Mouse (Mus musculus): ENCODE measurements around the gene Rsu1. TPM values are rescaled to one million over a fixed set of nuclear protein-coding genes. Genes with fewer than 3 reads are reported as not detected.

The Rsu1 gene
- polyA plus RNA-seq, 1 experiment from 2014 or later = 122 TPM

DNA sequence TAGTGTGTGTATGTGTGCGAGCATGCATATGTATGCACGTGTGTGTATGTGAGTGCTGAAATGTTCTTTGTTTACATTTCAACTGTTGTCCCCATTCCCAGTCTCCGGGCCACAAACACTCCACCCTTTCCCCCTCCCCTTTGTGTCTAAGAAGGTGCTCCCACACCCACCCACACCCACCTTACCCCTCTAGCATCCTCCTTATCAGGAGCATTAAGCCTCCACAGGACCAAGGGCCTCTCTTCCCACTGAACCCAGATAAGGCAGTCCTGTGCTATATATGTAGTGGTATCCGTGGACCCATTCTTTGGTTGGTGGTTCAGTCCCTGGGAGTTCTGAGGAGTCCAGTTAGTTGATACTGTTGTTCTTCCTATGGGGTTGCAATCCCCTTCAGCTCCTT is 226.7 kb downstream of the Rsu1 start:
- no peak overlapping the region for H3K27ac ChIP-seq (ENCODE audit: low read depth)
- H3K9ac ChIP-seq (ENCODE audit: low read length) = no peak overlapping the region
- no peak overlapping the region for H3K4me2 ChIP-seq (ENCODE audit: low read length)
- no peak overlapping the region for H3K4me3 ChIP-seq (ENCODE audit: low read depth, low read length)
- DNase-seq (ENCODE audit: low spot score) (no peak), ATAC-seq (replicated peaks; ENCODE audit: low FRiP score, low TSS enrichment, low read depth) (no peak)
- 81% methylated on average over 4 of the region's 4 CpGs for WGBS
- no peaks in the 10 kb centered on the region for H3K27me3 ChIP-seq (replicated peaks; ENCODE audit: control insufficient read depth, insufficient read depth, low read length)
- no peaks in the 10 kb centered on the region for H3K4me1 ChIP-seq (replicated peaks; ENCODE audit: control insufficient read depth, insufficient read depth, low read length)
- no peaks in the 10 kb centered on the region for H3K36me3 ChIP-seq (ENCODE audit: control insufficient read depth, insufficient read depth, low read length)
- no peaks in the 10 kb centered on the region for H3K9me3 ChIP-seq (ENCODE audit: control insufficient read depth, low read length)

DNA sequence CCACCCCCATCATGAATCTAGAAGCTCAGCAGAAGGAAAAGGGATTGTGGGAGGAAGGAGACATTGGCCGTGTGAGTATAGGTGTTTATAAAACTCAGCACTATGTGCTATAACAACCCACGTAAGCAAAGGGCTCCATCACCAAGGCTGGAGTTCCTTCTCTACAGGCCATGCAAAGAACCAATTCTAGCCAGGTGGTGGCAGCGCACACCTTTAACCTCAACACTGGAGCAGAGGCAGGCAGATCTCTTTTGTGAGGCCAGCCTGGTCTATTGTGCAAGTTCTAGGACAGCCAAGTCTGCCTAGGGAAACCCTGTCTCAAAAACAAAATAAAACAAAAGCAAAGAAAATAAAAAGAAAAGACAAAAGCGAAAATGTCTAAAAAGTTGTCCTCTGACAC is 231.4 kb downstream of the Rsu1 start:
- no peak for ATAC-seq (replicated peaks; ENCODE audit: low FRiP score, low TSS enrichment, low read depth)
- Histone ChIP-seq H3K4me3 (ENCODE audit: low read depth, low read length) (no peak overlapping the region), H3K9me3 (ENCODE audit: control insufficient read depth, low read length) (no peaks in the 10 kb centered on the region), H3K4me1 (replicated peaks; ENCODE audit: control insufficient read depth, insufficient read depth, low read length) (no peaks in the 10 kb centered on the region; the same call in 1 of the 2 replicates), H3K4me2 (ENCODE audit: low read length) (no peak overlapping the region), H3K27me3 (replicated peaks; ENCODE audit: control insufficient read depth, insufficient read depth, low read length) (no peaks in the 10 kb centered on the region), H3K9ac (ENCODE audit: low read length) (no peak overlapping the region), H3K36me3 (ENCODE audit: control insufficient read depth, insufficient read depth, low read length) (no peaks in the 10 kb centered on the region), H3K27ac (ENCODE audit: low read depth) (no peak overlapping the region)
- 88% methylated on average over 4 of the region's 4 CpGs for WGBS
- no peak for DNase-seq (ENCODE audit: low spot score)

DNA sequence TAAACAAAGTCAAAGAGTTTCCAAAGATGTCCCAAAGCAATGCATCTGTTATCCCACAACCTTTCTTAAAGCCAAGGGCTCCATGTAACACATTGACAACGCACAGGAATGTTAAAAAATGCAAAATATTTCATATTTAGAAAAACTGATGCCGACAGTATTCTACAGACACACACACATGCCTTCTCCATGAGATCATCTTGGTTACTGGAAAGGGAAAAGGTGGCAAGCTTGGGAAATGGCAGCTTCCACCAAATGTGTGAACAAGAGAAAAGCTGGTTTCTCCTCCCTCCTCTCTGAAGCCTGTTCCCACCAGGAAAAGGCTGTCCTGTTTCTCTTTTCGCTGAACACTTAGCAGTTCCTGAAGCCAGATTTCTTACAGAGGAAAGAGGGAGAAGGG is 232.4 kb downstream of the Rsu1 start:
- Histone ChIP-seq H3K4me1 (replicated peaks; ENCODE audit: control insufficient read depth, insufficient read depth, low read length) (no peaks in the 10 kb centered on the region; the same call in 1 of the 2 replicates), H3K9me3 (ENCODE audit: control insufficient read depth, low read length) (no peaks in the 10 kb centered on the region), H3K4me3 (ENCODE audit: low read depth, low read length) (no peak overlapping the region), H3K4me2 (ENCODE audit: low read length) (no peak overlapping the region), H3K9ac (ENCODE audit: low read length) (no peak overlapping the region), H3K27me3 (replicated peaks; ENCODE audit: control insufficient read depth, insufficient read depth, low read length) (no peaks in the 10 kb centered on the region), H3K27ac (ENCODE audit: low read depth) (no peak overlapping the region), H3K36me3 (ENCODE audit: control insufficient read depth, insufficient read depth, low read length) (no peaks in the 10 kb centered on the region)
- ATAC-seq (replicated peaks; ENCODE audit: low FRiP score, low TSS enrichment, low read depth) (no peak), DNase-seq (ENCODE audit: low spot score) (no peak)
- WGBS = 43% methylated on average over 3 of the region's 3 CpGs

Other genes with a start within 250 kb of the Rsu1 start
- 5.2 and 7.0 TPM in 2 replicates for gene Cubn, start 220.4 kb upstream of the Rsu1 start, polyA plus RNA-seq (2014; fragmentation: Nextera tagmentation; extraction: Ambion mirVana)

Data from intestine, embryonic 14.5 days (tissue).